Mouse (Mus musculus) heart, embryonic 10.5 days (tissue): ENCODE measurements around the gene Cd320. TPM values are rescaled to one million over a fixed set of nuclear protein-coding genes. Genes with fewer than 3 reads are reported as not detected.
"Not testable (repeated sequence)": the region's sequence is repeated elsewhere in the genome, so short reads cannot be mapped to it uniquely, and the experiment has no call there.

Experiments
- DNase-seq: peaks from one replicate; pipeline ENCODE4 v3.0.0-alpha.2; 2017; ENCODE audit warnings: low spot score
- H3K27ac ChIP-seq: fragments of 300-500 bp; sonication (generic); 2 replicates; pipeline ENCODE4 v1.5.1; 2016; ENCODE audit warnings: mild to moderate bottlenecking
- H3K27me3 ChIP-seq: fragments of 300-500 bp; sonication (generic); 2 replicates; pipeline ENCODE4 v1.6.1; 2016; ENCODE audit warnings: mild to moderate bottlenecking; ENCODE audit not compliant: poor library complexity, insufficient read depth, severe bottlenecking
- H3K36me3 ChIP-seq: fragments of 300-500 bp; sonication (generic); 2 replicates; pipeline ENCODE4 v1.6.1; 2016; ENCODE audit warnings: mild to moderate bottlenecking, moderate library complexity
- H3K4me1 ChIP-seq: fragments of 300-500 bp; sonication (generic); 2 replicates; pipeline ENCODE4 v1.6.1; 2016; ENCODE audit warnings: mild to moderate bottlenecking
- H3K4me3 ChIP-seq: fragments of 300-500 bp; sonication (generic); 2 replicates; pipeline ENCODE4 v1.5.1; 2016; ENCODE audit warnings: mild to moderate bottlenecking, moderate library complexity
- H3K9me3 ChIP-seq: fragments of 300-500 bp; sonication (generic); 2 replicates; pipeline ENCODE4 v1.6.1; 2016; ENCODE audit warnings: mild to moderate bottlenecking, moderate library complexity
- WGBS: fragments of 180-500 bp; shearing (Covaris S2); methylation state at CpG from one replicate; pipeline ENCODE4 v1.1.7; 2016; 5-methylcytosine and 5-hydroxymethylcytosine counted together
- polyA plus RNA-seq: library from polyadenylated mRNA; unstranded; fragments of >200 nt; fragmentation: Nextera tagmentation; extraction: Ambion mirVana; gene quantifications from 2 replicates; pipeline ENCODE4 v1.2.1, GENCODE M21; 2016

The Cd320 gene
- polyA plus RNA-seq, 1 experiment from 2014 or later = 75.7 TPM

GRCm38 (mm10) chr17:33815399-33815798, 27.5 kb upstream of the Cd320 start:
- WGBS = 80% methylated on average over 6 of the region's 6 CpGs

GRCm38 (mm10) chr17:33816612-33817011, 26.3 kb upstream of the Cd320 start:
- peak overlapping the region; percentile 65 for H3K4me3 ChIP-seq
- peaks cover 34% of the 10 kb centered on the region for H3K36me3 ChIP-seq
- H3K9me3 ChIP-seq = no peaks in the 10 kb centered on the region
- H3K27ac ChIP-seq = peak overlapping the region; percentile 88; the same call in 1 of the 2 replicates
- 82% methylated on average over 5 of the region's 5 CpGs for WGBS
- peaks cover 33% of the 10 kb centered on the region for H3K4me1 ChIP-seq
- peaks cover 36% of the 10 kb centered on the region; the same call in 1 of the 2 replicates for H3K27me3 ChIP-seq
- DNase-seq = no peak

More at GRCm38 (mm10) chr17:33815399-33815798, 27.5 kb upstream of the Cd320 start:
- no peaks in the 10 kb centered on the region for H3K9me3 ChIP-seq
- H3K27me3 ChIP-seq = peaks cover 36% of the 10 kb centered on the region; the same call in 1 of the 2 replicates
- H3K27ac ChIP-seq = no peak overlapping the region
- H3K4me1 ChIP-seq = peaks cover 46% of the 10 kb centered on the region
- H3K4me3 ChIP-seq = no peak overlapping the region
- H3K36me3 ChIP-seq = peaks cover 22% of the 10 kb centered on the region
- no peak for DNase-seq

GRCm38 (mm10) chr17:33817184-33817968, 25.5 kb upstream of the Cd320 start:
- Histone ChIP-seq H3K27ac (peak overlapping the region; percentile 88), H3K4me3 (peak overlapping the region; percentile 65), H3K36me3 (peaks cover 42% of the 10 kb centered on the region), H3K4me1 (peaks cover 31% of the 10 kb centered on the region), H3K9me3 (no peaks in the 10 kb centered on the region), H3K27me3 (peaks cover 33% of the 10 kb centered on the region; the same call in 1 of the 2 replicates)
- DNase-seq = peak; percentile 97
- WGBS = under 1% methylated on average over 89 of the region's 89 CpGs

GRCm38 (mm10) chr17:33817969-33818643, 24.8 kb upstream of the Cd320 start:
- peak overlapping the region; percentile 65 for H3K4me3 ChIP-seq
- H3K27me3 ChIP-seq = peaks cover 30% of the 10 kb centered on the region; the same call in 1 of the 2 replicates
- peaks cover 48% of the 10 kb centered on the region for H3K36me3 ChIP-seq
- no peaks in the 10 kb centered on the region for H3K9me3 ChIP-seq
- peak overlapping the region; percentile 88 for H3K27ac ChIP-seq
- 19% methylated on average over 33 of the region's 33 CpGs for WGBS
- DNase-seq = no peak
- peaks cover 29% of the 10 kb centered on the region for H3K4me1 ChIP-seq

GRCm38 (mm10) chr17:33822436-33822959, 20.4 kb upstream of the Cd320 start:
- no peak overlapping the region for H3K27ac ChIP-seq
- H3K36me3 ChIP-seq = peaks cover 60% of the 10 kb centered on the region
- H3K4me1 ChIP-seq = peaks cover 29% of the 10 kb centered on the region
- H3K9me3 ChIP-seq = no peaks in the 10 kb centered on the region
- H3K27me3 ChIP-seq = no peaks in the 10 kb centered on the region
- 69% methylated on average over 1 of the region's 1 CpGs for WGBS
- DNase-seq = no peak
- H3K4me3 ChIP-seq = peak overlapping the region; percentile 84

- not testable (repeated sequence) for H3K27me3 ChIP-seq, H3K9me3 ChIP-seq, DNase-seq
- 76% methylated on average over 8 of the region's 8 CpGs for WGBS
- H3K4me1 ChIP-seq = peaks cover 22% of the 10 kb centered on the region
- H3K4me3 ChIP-seq = peak overlapping the region; percentile 84
- H3K27ac ChIP-seq = peak overlapping the region; percentile 92
- H3K36me3 ChIP-seq = peaks cover 65% of the 10 kb centered on the region
Observed at GRCm38 (mm10) chr17:33823171-33823570, 19.7 kb upstream of the Cd320 start.

- DNase-seq = peak; percentile 98
- H3K36me3 ChIP-seq = peaks cover 57% of the 10 kb centered on the region
- peak within 1 kb of the TSS; percentile 92 for H3K27ac ChIP-seq
- H3K9me3 ChIP-seq = no peaks in the 10 kb centered on the region
- H3K4me1 ChIP-seq = peaks cover 19% of the 10 kb centered on the region
- whole genome bisulfite sequencing = under 1% methylated on average over 51 of the region's 51 CpGs
- no peaks in the 10 kb centered on the region for H3K27me3 ChIP-seq
- H3K4me3 ChIP-seq = peak within 1 kb of the TSS; percentile 84
Observed at GRCm38 (mm10) chr17:33824084-33824996, 18.6 kb upstream of the Cd320 start, which contains the start of the genes Rps28 and Ndufa7. TSS of gene Rps28 (minus strand) at chr17:33824562. TSS of gene Ndufa7 (plus strand) at chr17:33824572.

GRCm38 (mm10) chr17:33824997-33825330, 17.9 kb upstream of the Cd320 start:
- H3K27me3 ChIP-seq, DNase-seq, H3K9me3 ChIP-seq: not testable (repeated sequence)
- H3K4me3 ChIP-seq = peak overlapping the region; percentile 84
- H3K4me1 ChIP-seq = peaks cover 19% of the 10 kb centered on the region
- 7% methylated on average over 6 of the region's 6 CpGs for WGBS
- peaks cover 57% of the 10 kb centered on the region for H3K36me3 ChIP-seq
- peak overlapping the region; percentile 92 for H3K27ac ChIP-seq

GRCm38 (mm10) chr17:33825462-33825861, 17.4 kb upstream of the Cd320 start:
- no peaks in the 10 kb centered on the region for H3K9me3 ChIP-seq
- H3K27ac ChIP-seq = no peak overlapping the region
- H3K4me3 ChIP-seq = peak overlapping the region; percentile 84
- H3K36me3 ChIP-seq = peaks cover 57% of the 10 kb centered on the region
- H3K4me1 ChIP-seq = peaks cover 19% of the 10 kb centered on the region
- WGBS = 82% methylated on average over 8 of the region's 8 CpGs
- DNase-seq = no peak
- no peaks in the 10 kb centered on the region for H3K27me3 ChIP-seq

GRCm38 (mm10) chr17:33826850-33827249, 16.0 kb upstream of the Cd320 start:
- WGBS = under 1% methylated on average over 3 of the region's 3 CpGs
- Histone ChIP-seq H3K4me1 (peaks cover 17% of the 10 kb centered on the region), H3K9me3 (no peaks in the 10 kb centered on the region), H3K4me3 (no peak overlapping the region), H3K27ac (no peak overlapping the region), H3K36me3 (peaks cover 57% of the 10 kb centered on the region), H3K27me3 (no peaks in the 10 kb centered on the region)
- DNase-seq = peak; percentile 87

GRCm38 (mm10) chr17:33828892-33829291, 14.0 kb upstream of the Cd320 start:
- no peak overlapping the region for H3K27ac ChIP-seq
- H3K36me3 ChIP-seq = peaks cover 60% of the 10 kb centered on the region
- 84% methylated on average over 2 of the region's 2 CpGs for WGBS
- H3K4me1 ChIP-seq = peaks cover 3% of the 10 kb centered on the region; the same call in 1 of the 2 replicates
- H3K27me3 ChIP-seq = no peaks in the 10 kb centered on the region
- no peak overlapping the region for H3K4me3 ChIP-seq
- no peak for DNase-seq
- no peaks in the 10 kb centered on the region for H3K9me3 ChIP-seq

GRCm38 (mm10) chr17:33829561-33829960, 13.3 kb upstream of the Cd320 start:
- no peak overlapping the region for H3K27ac ChIP-seq
- H3K27me3 ChIP-seq = no peaks in the 10 kb centered on the region

More at GRCm38 (mm10) chr17:33829561-33829960, 13.3 kb upstream of the Cd320 start:
- Histone ChIP-seq H3K36me3 (peaks cover 67% of the 10 kb centered on the region), H3K4me1 (peaks cover 3% of the 10 kb centered on the region; the same call in 1 of the 2 replicates), H3K9me3 (no peaks in the 10 kb centered on the region), H3K4me3 (no peak overlapping the region)
- WGBS = 92% methylated on average over 10 of the region's 10 CpGs
- DNase-seq = no peak
